Mouse (Mus musculus): ENCODE data around the gene Taf1b.

DNA sequence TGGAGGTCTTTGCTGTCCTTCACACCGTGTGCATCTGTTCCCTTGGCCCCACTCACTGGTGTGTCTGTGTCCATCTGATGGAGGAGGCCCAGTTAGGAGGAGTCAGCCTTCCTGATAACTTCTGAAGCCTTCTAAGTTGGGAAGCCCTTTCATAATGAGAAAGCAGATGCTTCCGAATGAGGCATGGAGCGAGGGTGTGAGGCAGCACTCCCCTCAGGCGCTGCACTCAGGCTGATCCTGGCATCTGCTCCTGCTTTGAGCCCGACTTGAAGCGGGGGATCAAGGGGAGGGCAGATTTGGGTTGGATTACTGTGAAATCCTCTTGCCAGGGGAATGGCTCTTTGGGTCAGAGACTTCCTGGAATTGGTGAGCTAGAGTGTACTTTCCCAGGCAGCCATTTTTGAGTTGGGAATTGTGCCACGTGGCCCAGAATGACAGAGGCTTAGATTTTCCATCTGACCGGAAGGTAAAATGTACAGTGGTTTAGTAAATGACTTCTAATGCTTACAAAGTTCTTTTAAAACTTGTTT is 101.3 kb downstream of the Taf1b start:
- TF ChIP-seq POLR2A (IDR thresholded peaks at IDR 0.05; ENCODE audit: insufficient read depth, low read depth, low read length) (no peak), CTCF (IDR thresholded peaks at IDR 0.05; ENCODE audit: insufficient read depth, low read depth, low read length) (no peak)
